Comparison of ENCODE assay signal across 12 mouse cellular contexts in the genomic region with DNA sequence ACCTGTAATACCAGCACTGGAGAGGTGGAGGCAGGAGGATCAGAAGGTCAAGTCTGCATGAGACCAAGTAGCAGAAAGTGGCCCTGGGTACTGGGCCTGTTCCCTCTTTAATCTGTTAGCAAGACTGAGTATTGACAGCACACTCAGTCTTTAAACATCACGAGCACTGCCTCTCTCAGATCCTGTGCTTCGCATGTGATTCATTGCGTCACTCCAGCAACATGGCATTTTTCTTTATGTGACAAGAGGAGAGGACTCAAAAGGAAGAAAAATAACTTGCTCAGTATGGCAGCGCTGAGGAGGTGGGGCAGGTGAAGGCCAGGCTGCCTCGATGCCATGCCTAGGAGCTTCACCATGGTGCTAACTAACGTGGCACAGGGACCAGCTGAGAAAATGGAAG. TPM values are rescaled to one million over a fixed set of nuclear protein-coding genes. Genes with fewer than 3 reads are reported as not detected.
DNase-seq lines count a peak whose midpoint lies in the region; ATAC-seq and TF ChIP-seq lines count a peak whose summit lies in the region.
"Had no signal": no experiment of that assay in that cellular context is flagged by ENCODE, and none has a peak within 500 bp of the region (broad histone marks: within the 10 kb centered on the region; RNA-seq: fewer than 3 reads in every experiment).

No protein-coding gene starts in this region.

- H3K4me3 ChIP-seq in heart, embryonic 13.5 days, result no peak overlapping the region
- no peak overlapping the region for H3K4me3 ChIP-seq in stomach, postnatal 0 days (ENCODE audit: low read depth, low read length)
- H3K4me3 ChIP-seq in hindbrain, embryonic 10.5 days, result no peak overlapping the region
- H3K4me3 ChIP-seq: liver, embryonic 13.5 days had no signal

- peaks cover 57% of the 10 kb centered on the region for H3K4me1 ChIP-seq in heart, embryonic 13.5 days
- no peaks in the 10 kb centered on the region; the same call in 1 of the 2 replicates for H3K4me1 ChIP-seq in stomach, postnatal 0 days (replicated peaks; ENCODE audit: control insufficient read depth, insufficient read depth)
- H3K4me1 ChIP-seq in hindbrain, embryonic 10.5 days (replicated peaks), result 0 out of 2 replicates have a peak, but pooled peaks cover 3% of the 10 kb centered on the region

- no peaks in the 10 kb centered on the region for H3K36me3 ChIP-seq in heart, embryonic 13.5 days
- no peaks in the 10 kb centered on the region for H3K36me3 ChIP-seq in stomach, postnatal 0 days (ENCODE audit: control insufficient read depth, insufficient read depth, low read length)
- H3K36me3 ChIP-seq in hindbrain, embryonic 10.5 days, result no peaks in the 10 kb centered on the region
- H3K36me3 ChIP-seq: liver, embryonic 13.5 days had no signal

- H3K27me3 ChIP-seq in heart, embryonic 13.5 days (replicated peaks), result no peaks in the 10 kb centered on the region
- no peaks in the 10 kb centered on the region for H3K27me3 ChIP-seq in stomach, postnatal 0 days (ENCODE audit: control insufficient read depth, insufficient read depth, low read length)
- no peaks in the 10 kb centered on the region for H3K27me3 ChIP-seq in hindbrain, embryonic 10.5 days (ENCODE audit: insufficient read depth, poor library complexity, severe bottlenecking)
- H3K27me3 ChIP-seq: liver, embryonic 13.5 days had no signal

- peak; percentile 43 to 60 for DNase-seq in heart, adult 18-20 months
- DNase-seq in heart, postnatal 10 days, result no peak
- DNase-seq in lung, postnatal 14 days, result peak; percentile 24
- no peak for DNase-seq in lung, postnatal 25 days (ENCODE audit: low spot score)
- peak; percentile 25 for DNase-seq in stomach, postnatal 0 days (ENCODE audit: low spot score)
- DNase-seq in hindbrain, embryonic 10.5 days (ENCODE audit: low spot score), result no peak
- no peak for DNase-seq in frontal cortex, postnatal 14 days (ENCODE audit: low spot score in 2 of 2)
- DNase-seq: cerebellum, postnatal 14 days; layer of hippocampus, adult 9-11 months; liver, embryonic 13.5 days had no signal

- 0 out of 2 replicates have a peak overlapping the region, but pooled peaks have one; percentile 3 for H3K4me2 ChIP-seq in heart, embryonic 13.5 days
- H3K4me2 ChIP-seq in stomach, postnatal 0 days (replicated peaks; ENCODE audit: low read depth), result no peak overlapping the region
- H3K4me2 ChIP-seq: liver, embryonic 13.5 days had no signal

- no peaks in the 10 kb centered on the region for H3K9me3 ChIP-seq in heart, embryonic 13.5 days
- H3K9me3 ChIP-seq in stomach, postnatal 0 days (ENCODE audit: control insufficient read depth, low read length), result no peaks in the 10 kb centered on the region
- no peaks in the 10 kb centered on the region for H3K9me3 ChIP-seq in hindbrain, embryonic 10.5 days
- H3K9me3 ChIP-seq: liver, embryonic 13.5 days had no signal

- no peak for ATAC-seq in heart, embryonic 13.5 days (ENCODE audit: extremely low read depth, insufficient number of reproducible peaks, low FRiP score, low TSS enrichment)
- no peak for ATAC-seq in stomach, postnatal 0 days (ENCODE audit: low FRiP score, low TSS enrichment)
- ATAC-seq: inflammation-experienced regulatory T-cells, adult 6 months had no signal

- intact Hi-C loops in heart, postnatal 10 days (cut with DNase I), result no loop called here

- H3K27ac ChIP-seq in heart, embryonic 13.5 days (replicated peaks), result peak overlapping the region; percentile 83
- no peak overlapping the region; the same call in 1 of the 2 replicates for H3K27ac ChIP-seq in stomach, postnatal 0 days (replicated peaks)
- no peak overlapping the region for H3K27ac ChIP-seq in hindbrain, embryonic 10.5 days
- H3K27ac ChIP-seq: liver, embryonic 13.5 days had no signal

- TF ChIP-seq CTCF in stomach, postnatal 0 days (IDR thresholded peaks at IDR 0.05; ENCODE audit: low read depth), result no peak

- 46% methylated on average over 6 of the region's 6 CpGs for WGBS in heart, embryonic 13.5 days
- 65% methylated on average over 6 of the region's 6 CpGs for WGBS in stomach, postnatal 0 days
- 90% methylated on average over 6 of the region's 6 CpGs for WGBS in hindbrain, embryonic 10.5 days

- no peak overlapping the region for H3K9ac ChIP-seq in heart, embryonic 13.5 days
- H3K9ac ChIP-seq in stomach, postnatal 0 days (ENCODE audit: low read length), result no peak overlapping the region
- H3K9ac ChIP-seq: liver, embryonic 13.5 days had no signal

- TF ChIP-seq EP300 in stomach, postnatal 0 days (optimal IDR thresholded peaks at IDR 0.05), result no peak

RNA-seq across cellular contexts. Expression of gene Nceh1, which starts 9.1 kb away (rescaled TPM):
- 100 to 1,000 TPM; 227 to 231 TPM for total RNA-seq in heart, adult 18-20 months (2021)
- total RNA-seq in heart, postnatal 10 days (2021), result 100 to 1,000 TPM; 167 TPM
- 14.0 and 16.5 TPM in 2 replicates for polyA plus RNA-seq in heart, embryonic 13.5 days (2015; fragmentation: Nextera tagmentation; extraction: Ambion mirVana)
- 23.3 and 28.4 TPM in 2 replicates for polyA plus RNA-seq in stomach, postnatal 0 days (2015; fragmentation: Nextera tagmentation; extraction: Ambion mirVana)
- 3.3 and 4.3 TPM in 2 replicates for polyA plus RNA-seq in hindbrain, embryonic 10.5 days (2016; fragmentation: Nextera tagmentation; extraction: Ambion mirVana)

RNA-seq across cellular contexts. Expression of gene Ect2, which starts 38.2 kb away (rescaled TPM):
- under 1 TPM; 0.59 to 0.65 TPM for total RNA-seq in heart, adult 18-20 months (2021)
- 1 to 10 TPM; 9.3 to 9.6 TPM for total RNA-seq in heart, postnatal 10 days (2021)
- 39.2 and 43.9 TPM in 2 replicates for polyA plus RNA-seq in heart, embryonic 13.5 days (2015; fragmentation: Nextera tagmentation; extraction: Ambion mirVana)
- 7.8 and 8.6 TPM in 2 replicates for polyA plus RNA-seq in stomach, postnatal 0 days (2015; fragmentation: Nextera tagmentation; extraction: Ambion mirVana)
- polyA plus RNA-seq in hindbrain, embryonic 10.5 days (2016; fragmentation: Nextera tagmentation; extraction: Ambion mirVana), result 65.4 and 91.8 TPM in 2 replicates

Comparison
In these comparisons a context has a peak if more than half of its experiments do, and no peak if none do; other contexts are left out.
1. DNase-seq: peak in heart, adult 18-20 months (2 of 2), lung, postnatal 14 days (single experiment) and stomach, postnatal 0 days (single experiment); none in heart, postnatal 10 days (0 of 2), lung, postnatal 25 days (single experiment), hindbrain, embryonic 10.5 days (single experiment) and frontal cortex, postnatal 14 days (0 of 2).